Mouse (Mus musculus) heart, embryonic 14.5 days (tissue): ENCODE data around the gene Atp13a4. TPM values are rescaled to one million over a fixed set of nuclear protein-coding genes. Genes with fewer than 3 reads are reported as not detected.

Experiments used
- ATAC-seq: fragments of 200-750 bp; cut with Nextera tagmentation; 2 replicates; pipeline ENCODE4 v1.8.0; 2017; ENCODE audit warnings: low read depth, moderate TSS enrichment; ENCODE audit not compliant: insufficient number of reproducible peaks, insufficient read depth, low FRiP score
- H3K27ac ChIP-seq, 2 experiments: fragments of 200-500 bp in 1 of 2; fragments of 300-500 bp in 1 of 2; sonication (generic) in 1 of 2; replicated peaks in 1 of 2; 2 replicates each; pipeline ENCODE4 v1.5.1; 2012 to 2014; ENCODE audit warnings: low read depth in 2 of 2, low read length in 2 of 2, control low read depth in 1 of 2, mild to moderate bottlenecking in 1 of 2, mixed read lengths in 1 of 2; ENCODE audit not compliant: control insufficient read depth in 1 of 2, insufficient read depth in 1 of 2
- H3K27me3 ChIP-seq: fragments of 300-500 bp; sonication (generic); 2 replicates; pipeline ENCODE4 v1.6.1; 2014; ENCODE audit warnings: mild to moderate bottlenecking, low read length, control low read depth; ENCODE audit not compliant: control insufficient read depth, insufficient read depth
- H3K36me3 ChIP-seq: fragments of 300-500 bp; sonication (generic); 2 replicates; pipeline ENCODE4 v1.6.1; 2014; ENCODE audit warnings: mild to moderate bottlenecking, control low read depth, low read length, mixed read lengths; ENCODE audit not compliant: control insufficient read depth, insufficient read depth
- H3K4me1 ChIP-seq, 2 experiments: fragments of 200-500 bp in 1 of 2; fragments of 300-500 bp in 1 of 2; sonication (generic) in 1 of 2; 2 replicates each; pipeline ENCODE4 v1.6.1; 2012 to 2014; ENCODE audit warnings: low read length in 2 of 2, control low read depth in 1 of 2, mixed read lengths in 1 of 2; ENCODE audit not compliant: control insufficient read depth in 2 of 2, insufficient read depth in 2 of 2
- H3K4me2 ChIP-seq: fragments of 300-500 bp; sonication (generic); 2 replicates; pipeline ENCODE4 v1.6.1; 2014; ENCODE audit warnings: mild to moderate bottlenecking, low read length
- H3K4me3 ChIP-seq, 2 experiments: fragments of 200-500 bp in 1 of 2; fragments of 300-500 bp in 1 of 2; sonication (generic) in 1 of 2; 2 replicates each; pipeline ENCODE4 v1.5.1; 2012 to 2014; ENCODE audit warnings: low read length in 2 of 2, mild to moderate bottlenecking in 2 of 2, control low read depth in 1 of 2, low read depth in 1 of 2, moderate library complexity in 1 of 2; ENCODE audit not compliant: control insufficient read depth in 1 of 2, insufficient read depth in 1 of 2
- H3K9ac ChIP-seq: fragments of 300-500 bp; sonication (generic); 2 replicates; pipeline ENCODE4 v1.6.1; 2014; ENCODE audit warnings: mild to moderate bottlenecking, low read length
- H3K9me3 ChIP-seq: fragments of 300-500 bp; sonication (generic); 2 replicates; pipeline ENCODE4 v1.6.1; 2016; ENCODE audit warnings: low read length, control low read depth; ENCODE audit not compliant: control insufficient read depth
- WGBS: fragments of 180-500 bp; shearing (Covaris S2); extraction: QIAGEN DNeasy Blood & Tissue Kit; methylation state at CpG from one replicate; pipeline ENCODE4 v1.1.7; 2014; 5-methylcytosine and 5-hydroxymethylcytosine counted together
- polyA plus RNA-seq: library from polyadenylated mRNA; unstranded; fragments of >200 nt; fragmentation: Nextera tagmentation; extraction: Ambion mirVana; gene quantifications from 2 replicates; pipeline ENCODE4 v1.2.1, GENCODE M21; 2014

The Atp13a4 gene
- polyA plus RNA-seq, 1 experiment from 2014 or later: not detected

DNA sequence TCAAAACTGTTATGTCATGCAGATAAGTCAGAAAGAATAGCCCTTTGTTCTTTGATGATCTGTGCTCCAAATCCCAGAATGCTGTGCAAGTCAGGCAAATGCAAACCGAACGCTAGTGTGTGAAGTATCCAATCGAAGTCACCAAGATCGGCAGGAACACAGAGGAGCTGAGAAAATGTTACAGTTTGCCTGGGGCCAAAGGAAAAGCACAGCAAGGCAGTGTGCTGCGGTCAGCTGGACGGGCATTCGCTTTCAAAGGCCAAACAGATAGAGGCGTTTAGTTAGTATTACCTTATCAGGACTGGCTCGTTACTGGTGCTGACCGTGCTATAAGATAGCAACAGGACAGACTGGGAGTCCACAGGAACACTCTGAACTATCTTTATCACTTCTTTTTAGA, 15.8 kb upstream of the Atp13a4 start:
- Histone ChIP-seq H3K4me3 (peak overlapping the region; percentile 10 to 18; a peak in 3 of 4 replicates), H3K4me1 (no peaks in the 10 kb centered on the region; a peak in 1 of 4 replicates), H3K9me3 (no peaks in the 10 kb centered on the region), H3K36me3 (no peaks in the 10 kb centered on the region), H3K4me2 (peak overlapping the region; percentile 55), H3K27me3 (no peaks in the 10 kb centered on the region), H3K27ac (no peak overlapping the region), H3K9ac (no peak overlapping the region)
- ATAC-seq: no peak
- 11% methylated on average over 10 of the region's 10 CpGs for WGBS

GRCm38 (mm10) chr16:29559667-29560066, 15.0 kb upstream of the Atp13a4 start:
- ATAC-seq: no peak
- Histone ChIP-seq H3K4me3 (no peak overlapping the region), H3K27me3 (no peaks in the 10 kb centered on the region), H3K27ac (no peak overlapping the region), H3K36me3 (no peaks in the 10 kb centered on the region), H3K9ac (no peak overlapping the region), H3K4me1 (no peaks in the 10 kb centered on the region; a peak in 1 of 4 replicates), H3K9me3 (no peaks in the 10 kb centered on the region), H3K4me2 (no peak overlapping the region)
- 78% methylated on average over 5 of the region's 5 CpGs for WGBS

DNA sequence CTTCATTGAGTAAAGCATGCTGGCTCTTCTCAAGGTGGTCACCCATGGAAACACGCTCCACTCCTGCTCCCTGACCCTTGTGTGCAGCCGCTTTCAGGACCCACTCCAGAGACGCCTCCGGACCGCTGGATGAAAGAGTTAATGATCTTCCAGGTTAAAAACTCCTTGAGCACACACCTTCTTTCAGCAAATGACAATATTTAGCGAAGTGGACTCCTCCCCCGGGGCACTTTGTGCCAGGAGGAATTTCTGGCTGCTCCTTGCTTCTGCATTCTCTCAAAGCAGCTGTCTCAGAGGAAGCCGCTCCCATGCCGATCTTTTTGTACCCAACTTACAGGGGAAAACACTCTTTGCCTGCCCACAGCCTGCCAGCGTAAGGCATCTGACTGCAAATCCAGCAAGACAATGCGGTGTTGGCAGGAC, 3.4 kb downstream of the Atp13a4 start:
- H3K36me3 ChIP-seq: no peaks in the 10 kb centered on the region
- no peak overlapping the region for H3K4me3 ChIP-seq
- peaks cover 0 to 2% of the 10 kb centered on the region in 2 experiments; a peak in 1 of 4 replicates for H3K4me1 ChIP-seq
- no peaks in the 10 kb centered on the region for H3K9me3 ChIP-seq
- H3K27ac ChIP-seq: no peak overlapping the region
- ATAC-seq: no peak
- peak overlapping the region; percentile 29 for H3K4me2 ChIP-seq
- no peaks in the 10 kb centered on the region for H3K27me3 ChIP-seq
- H3K9ac ChIP-seq: no peak overlapping the region
- 69% methylated on average over 11 of the region's 11 CpGs for WGBS

DNA sequence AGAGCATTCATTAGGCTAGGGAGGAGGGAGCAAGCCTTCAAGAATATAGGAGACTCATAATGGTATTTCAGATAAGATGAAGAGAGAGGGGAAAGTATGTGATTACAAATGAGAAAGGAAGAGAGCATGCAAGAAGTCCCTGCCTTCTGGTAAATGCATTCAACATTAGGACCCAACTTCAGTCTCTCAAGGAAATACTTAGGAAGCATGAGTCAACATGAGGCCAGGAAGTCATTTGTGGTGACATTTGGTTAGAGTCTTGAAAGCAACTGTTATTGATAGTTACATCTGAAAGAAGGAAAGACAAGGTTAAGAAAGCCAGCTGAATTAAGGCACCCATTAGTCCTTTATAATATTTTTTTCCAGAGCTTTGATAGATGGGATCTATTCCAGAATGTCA, 4.8 kb downstream of the Atp13a4 start:
- Histone ChIP-seq H3K36me3 (no peaks in the 10 kb centered on the region), H3K4me2 (no peak overlapping the region), H3K9ac (no peak overlapping the region), H3K9me3 (no peaks in the 10 kb centered on the region), H3K27ac (no peak overlapping the region), H3K4me3 (no peak overlapping the region), H3K4me1 (peaks cover 0 to 2% of the 10 kb centered on the region in 2 experiments; a peak in 1 of 4 replicates), H3K27me3 (no peaks in the 10 kb centered on the region)
- ATAC-seq: no peak

DNA sequence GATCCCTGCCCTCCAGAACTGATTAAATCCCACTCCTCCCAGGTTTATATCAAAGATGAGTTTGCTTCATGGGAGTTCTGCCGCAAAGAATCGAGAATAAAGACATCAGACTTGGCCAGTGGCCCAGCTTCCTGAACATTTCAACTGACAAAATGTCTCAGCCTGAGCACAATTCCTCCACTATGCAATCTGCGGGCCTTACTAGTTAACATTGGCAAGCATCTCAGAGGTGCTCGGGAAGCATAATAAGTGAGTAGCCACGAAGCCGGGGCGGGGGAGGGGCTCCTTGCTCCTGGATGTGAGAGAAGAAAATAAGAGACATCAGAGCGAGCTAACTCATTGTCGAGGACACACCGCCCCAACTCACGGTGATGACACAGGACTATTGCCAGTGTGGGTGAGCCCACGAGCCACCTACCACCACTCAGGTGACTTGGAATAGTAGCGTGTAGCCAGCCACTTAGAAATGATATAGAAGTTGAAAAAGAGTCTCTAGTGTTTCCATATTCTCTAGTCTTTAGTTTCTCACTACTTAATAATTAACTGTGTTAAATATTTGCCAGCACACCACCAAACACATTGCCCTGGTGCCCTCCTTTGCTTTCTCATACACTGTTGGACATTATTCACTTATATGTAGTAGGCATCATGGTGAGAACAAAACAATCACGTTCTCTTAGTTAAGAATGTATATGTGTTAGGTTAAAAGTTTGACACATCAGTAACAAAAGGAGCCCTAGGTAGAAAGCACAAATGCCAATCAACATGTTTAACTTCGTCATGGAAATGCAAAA, 8.1 kb downstream of the Atp13a4 start:
- ATAC-seq: no peak
- Histone ChIP-seq H3K4me1 (peaks cover 0 to 2% of the 10 kb centered on the region in 2 experiments; a peak in 1 of 4 replicates), H3K9me3 (no peaks in the 10 kb centered on the region), H3K9ac (no peak overlapping the region), H3K4me2 (no peak overlapping the region), H3K36me3 (no peaks in the 10 kb centered on the region), H3K27me3 (no peaks in the 10 kb centered on the region), H3K4me3 (no peak overlapping the region), H3K27ac (no peak overlapping the region)
- WGBS: 66% methylated on average over 15 of the region's 15 CpGs

GRCm38 (mm10) chr16:29535866-29536265, 8.8 kb downstream of the Atp13a4 start:
- Histone ChIP-seq H3K27me3 (no peaks in the 10 kb centered on the region), H3K4me2 (no peak overlapping the region), H3K9me3 (no peaks in the 10 kb centered on the region), H3K36me3 (no peaks in the 10 kb centered on the region), H3K4me1 (no peaks in the 10 kb centered on the region; a peak in 1 of 4 replicates), H3K27ac (no peak overlapping the region), H3K9ac (no peak overlapping the region), H3K4me3 (no peak overlapping the region)
- 79% methylated on average over 4 of the region's 4 CpGs for WGBS
- ATAC-seq: no peak

- WGBS: 61% methylated on average over 6 of the region's 6 CpGs
These were observed 11.0 kb downstream of the Atp13a4 start for GRCm38 (mm10) chr16:29533641-29534040.

DNA sequence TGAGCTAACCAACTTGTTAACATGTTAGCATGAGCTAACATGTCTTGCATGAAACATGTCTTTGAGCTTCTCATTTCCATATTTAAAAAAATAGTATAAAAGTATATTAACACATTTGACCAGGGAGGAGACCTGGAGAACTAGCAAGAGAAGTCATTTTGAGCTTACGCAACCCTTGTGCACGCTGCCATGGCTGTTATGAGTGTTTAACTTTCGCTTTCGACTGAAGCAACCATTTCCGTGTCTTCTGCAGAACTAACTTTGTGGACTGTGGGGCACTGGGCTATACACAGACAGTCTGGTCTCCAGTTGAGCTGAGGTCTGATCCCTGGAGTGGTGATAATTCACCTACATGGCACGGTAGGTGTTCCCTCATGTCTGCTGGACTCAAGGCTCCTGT, 17.6 kb downstream of the Atp13a4 start:
- Histone ChIP-seq H3K4me3 (no peak overlapping the region), H3K4me2 (no peak overlapping the region), H3K36me3 (no peaks in the 10 kb centered on the region), H3K9ac (no peak overlapping the region), H3K27ac (no peak overlapping the region), H3K9me3 (no peaks in the 10 kb centered on the region), H3K4me1 (no peaks in the 10 kb centered on the region), H3K27me3 (no peaks in the 10 kb centered on the region)
- ATAC-seq: no peak
- WGBS: 87% methylated on average over 6 of the region's 6 CpGs

More at GRCm38 (mm10) chr16:29533641-29534040, 11.0 kb downstream of the Atp13a4 start:
- no peaks in the 10 kb centered on the region for H3K9me3 ChIP-seq
- H3K27ac ChIP-seq: no peak overlapping the region
- ATAC-seq: no peak
- H3K9ac ChIP-seq: no peak overlapping the region
- no peaks in the 10 kb centered on the region for H3K36me3 ChIP-seq
- H3K4me1 ChIP-seq: no peaks in the 10 kb centered on the region; a peak in 1 of 4 replicates
- H3K4me3 ChIP-seq: no peak overlapping the region
- no peaks in the 10 kb centered on the region for H3K27me3 ChIP-seq
- no peak overlapping the region for H3K4me2 ChIP-seq
